Mouse (Mus musculus): ENCODE results near the gene Gpsm2.

DNA sequence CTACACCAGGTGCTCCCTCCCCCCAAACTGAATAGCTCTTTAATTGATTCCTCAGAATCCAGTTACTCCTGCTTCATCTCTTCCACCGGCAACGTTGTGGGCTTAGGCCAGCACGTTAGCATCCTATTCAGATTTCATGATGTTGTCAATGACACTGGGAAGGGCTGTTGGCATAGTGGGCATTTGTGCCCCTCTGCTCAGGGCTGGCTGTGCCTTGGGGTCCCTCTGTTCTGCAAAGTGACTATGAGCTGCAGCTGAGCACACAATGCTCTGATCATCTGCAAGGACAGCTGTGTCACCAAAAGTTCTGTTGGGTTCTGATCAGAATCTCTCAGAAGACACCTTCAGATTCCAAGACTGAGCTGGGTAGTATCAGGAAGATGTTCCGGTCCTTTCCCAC lies 22.0 kb upstream of the Gpsm2 start:
- TF ChIP-seq CTCF (IDR thresholded peaks at IDR 0.05; ENCODE audit: low read depth, low read length) (no peak), POLR2A (IDR thresholded peaks at IDR 0.05; ENCODE audit: insufficient read depth, low read length) (no peak)

Data from ES-Bruce4 (cell line).